Mouse (Mus musculus) heart, embryonic 11.5 days (tissue): ENCODE data around the gene Plk5. TPM values are rescaled to one million over a fixed set of nuclear protein-coding genes. Genes with fewer than 3 reads are reported as not detected.
A peak's percentile ranks its signal among the peaks of the same experiment; 100 is the strongest.

Source experiments
- ATAC-seq: fragments of 200-750 bp; cut with Nextera tagmentation; replicated peaks from 2 replicates; pipeline ENCODE4 v1.8.0; 2017; ENCODE audit warnings: moderate library complexity; ENCODE audit not compliant: insufficient number of reproducible peaks, low FRiP score, low TSS enrichment
- H3K27ac ChIP-seq: fragments of 300-500 bp; sonication (generic); 2 replicates; pipeline ENCODE4 v1.5.1; 2014; ENCODE audit warnings: mild to moderate bottlenecking, low read depth, low read length
- H3K27me3 ChIP-seq: fragments of 300-500 bp; sonication (generic); 2 replicates; pipeline ENCODE4 v1.6.1; 2014; ENCODE audit warnings: mild to moderate bottlenecking, low read length, mixed read lengths; ENCODE audit not compliant: control insufficient read depth, insufficient read depth
- H3K36me3 ChIP-seq: fragments of 300-500 bp; sonication (generic); 2 replicates; pipeline ENCODE4 v1.6.1; 2014; ENCODE audit warnings: mild to moderate bottlenecking, low read length, moderate library complexity, mixed read lengths; ENCODE audit not compliant: control insufficient read depth, insufficient read depth
- H3K4me1 ChIP-seq: fragments of 300-500 bp; sonication (generic); 2 replicates; pipeline ENCODE4 v1.6.1; 2014; ENCODE audit warnings: low read length; ENCODE audit not compliant: control insufficient read depth, insufficient read depth
- H3K4me2 ChIP-seq: fragments of 300-500 bp; sonication (generic); 2 replicates; pipeline ENCODE4 v1.6.1; 2014; ENCODE audit warnings: mild to moderate bottlenecking, moderate library complexity
- H3K4me3 ChIP-seq: fragments of 300-500 bp; sonication (generic); 2 replicates; pipeline ENCODE4 v1.5.1; 2014; ENCODE audit warnings: low read depth, low read length
- H3K9ac ChIP-seq: fragments of 300-500 bp; sonication (generic); 2 replicates; pipeline ENCODE4 v1.6.1; 2014; ENCODE audit warnings: mild to moderate bottlenecking, low read depth, low read length, moderate library complexity
- H3K9me3 ChIP-seq: fragments of 300-500 bp; sonication (generic); replicated peaks from 2 replicates; pipeline ENCODE4 v1.6.1; 2016; ENCODE audit warnings: low read length; ENCODE audit not compliant: control insufficient read depth
- WGBS: fragments of 180-500 bp; shearing (Covaris S2); extraction: QIAGEN DNeasy Blood & Tissue Kit; methylation state at CpG from one replicate; pipeline ENCODE4 v1.1.7; 2014; ENCODE audit not compliant: insufficient replicate concordance; 5-methylcytosine and 5-hydroxymethylcytosine counted together
- microRNA-seq: library from miRNA; unstranded; fragments of <30 nt; microRNA quantifications from one replicate; pipeline ENCODE4, GENCODE M21; 2016; ENCODE audit warnings: borderline number of aligned reads
- polyA plus RNA-seq: library from polyadenylated mRNA; unstranded; fragments of >200 nt; fragmentation: Nextera tagmentation; extraction: Ambion mirVana; gene quantifications from 2 replicates; pipeline ENCODE4 v1.2.1, GENCODE M21; 2014

Gene Plk5
- polyA plus RNA-seq, 1 experiment from 2014 or later, result not detected

GRCm38 (mm10) chr10:80403044-80403692 lies 46.9 kb downstream of the Plk5 start:
- Histone ChIP-seq H3K9ac (no peak overlapping the region), H3K27ac (no peak overlapping the region), H3K36me3 (peaks cover 24% of the 10 kb centered on the region), H3K4me3 (no peak overlapping the region; the same call in 1 of the 2 replicates), H3K4me2 (no peak overlapping the region), H3K9me3 (no peaks in the 10 kb centered on the region), H3K27me3 (no peaks in the 10 kb centered on the region), H3K4me1 (peaks cover 26% of the 10 kb centered on the region)
- WGBS, result 89% methylated on average over 4 of the region's 4 CpGs
- no peak for ATAC-seq

- Histone ChIP-seq H3K36me3 (peaks cover 27% of the 10 kb centered on the region), H3K27me3 (no peaks in the 10 kb centered on the region), H3K9me3 (no peaks in the 10 kb centered on the region), H3K4me3 (peak overlapping the region; percentile 77), H3K4me1 (peaks cover 19% of the 10 kb centered on the region), H3K27ac (no peak overlapping the region), H3K9ac (peak overlapping the region; percentile 86), H3K4me2 (peak overlapping the region; percentile 94)
- no peak for ATAC-seq
- WGBS, result 55% methylated on average over 10 of the region's 10 CpGs
Observed at GRCm38 (mm10) chr10:80405481-80406173, 49.4 kb downstream of the Plk5 start.

- peaks cover 36% of the 10 kb centered on the region for H3K36me3 ChIP-seq
- peak within 1 kb of the TSS; percentile 94 for H3K4me2 ChIP-seq
- H3K9me3 ChIP-seq, result no peaks in the 10 kb centered on the region
- under 1% methylated on average over 27 of the region's 27 CpGs for WGBS
- peak within 1 kb of the TSS; percentile 86 for H3K9ac ChIP-seq
- H3K4me3 ChIP-seq, result peak within 1 kb of the TSS; percentile 77
- ATAC-seq, result peak; percentile 69
- H3K27ac ChIP-seq, result peak within 1 kb of the TSS; percentile 73
- H3K27me3 ChIP-seq, result no peaks in the 10 kb centered on the region
- H3K4me1 ChIP-seq, result peaks cover 19% of the 10 kb centered on the region
Observed at GRCm38 (mm10) chr10:80406684-80407501, 50.6 kb downstream of the Plk5 start, which contains the start of gene Uqcr11. Uqcr11 (minus strand) TSS chr10:80406830.

- Histone ChIP-seq H3K4me2 (no peak overlapping the region; the same call in 1 of the 2 replicates), H3K9ac (no peak overlapping the region), H3K27me3 (no peaks in the 10 kb centered on the region), H3K27ac (0 out of 2 replicates have a peak overlapping the region, but pooled peaks have one; percentile 73), H3K4me3 (no peak overlapping the region), H3K36me3 (peaks cover 38% of the 10 kb centered on the region), H3K4me1 (peaks cover 19% of the 10 kb centered on the region), H3K9me3 (no peaks in the 10 kb centered on the region)
- ATAC-seq, result no peak
- WGBS, result 57% methylated on average over 4 of the region's 4 CpGs
Observed at GRCm38 (mm10) chr10:80407924-80408323, 51.7 kb downstream of the Plk5 start.

GRCm38 (mm10) chr10:80412656-80413541 lies 56.6 kb downstream of the Plk5 start:
- WGBS, result 90% methylated on average over 43 of the region's 44 CpGs
- H3K4me2 ChIP-seq, result no peak overlapping the region
- no peaks in the 10 kb centered on the region for H3K4me1 ChIP-seq
- no peak overlapping the region for H3K4me3 ChIP-seq
- no peak overlapping the region for H3K27ac ChIP-seq
- no peaks in the 10 kb centered on the region for H3K27me3 ChIP-seq
- no peaks in the 10 kb centered on the region for H3K9me3 ChIP-seq
- no peak overlapping the region for H3K9ac ChIP-seq
- peaks cover 72% of the 10 kb centered on the region for H3K36me3 ChIP-seq
- ATAC-seq, result no peak

Small RNAs within 50 kb of the gene (microRNA-seq; reads per million reads assigned to microRNA genes)
- 0.20 reads per million for gene Gm22721

Other genes with a start within 250 kb of the Plk5 start
- 16.5 and 20.0 TPM in 2 replicates for gene Stk11, start 240.7 kb upstream of the Plk5 start, polyA plus RNA-seq
- 772 and 785 TPM in 2 replicates for gene Atp5d, start 217.8 kb upstream of the Plk5 start, polyA plus RNA-seq
- gene Cbarp, start 215.6 kb upstream of the Plk5 start, polyA plus RNA-seq, result 2.5 and 2.7 TPM in 2 replicates
- gene Midn, start 208.2 kb upstream of the Plk5 start, polyA plus RNA-seq, result 29.5 and 31.9 TPM in 2 replicates
- 49.1 and 52.7 TPM in 2 replicates for gene Cirbp, start 190.5 kb upstream of the Plk5 start, polyA plus RNA-seq
- 9.6 and 12.4 TPM in 2 replicates for gene 1600002K03Rik, start 183.5 kb upstream of the Plk5 start, polyA plus RNA-seq
- 13.9 and 14.8 TPM in 2 replicates for gene Efna2, start 177.0 kb upstream of the Plk5 start, polyA plus RNA-seq
- 34.6 and 38.2 TPM in 2 replicates for gene Mum1, start 130.0 kb upstream of the Plk5 start, polyA plus RNA-seq
- gene Ndufs7, start 107.3 kb upstream of the Plk5 start, polyA plus RNA-seq, result 499 and 501 TPM in 2 replicates
- gene Gamt, start 95.4 kb upstream of the Plk5 start, polyA plus RNA-seq, result 57.2 and 59.0 TPM in 2 replicates
- 28.4 and 29.9 TPM in 2 replicates for gene Dazap1, start 95.0 kb upstream of the Plk5 start, polyA plus RNA-seq
- gene Rps15, start 64.0 kb upstream of the Plk5 start, polyA plus RNA-seq, result 702 and 828 TPM in 2 replicates
- 0.55 and 0.69 TPM in 2 replicates for gene Apc2, start 60.5 kb upstream of the Plk5 start, polyA plus RNA-seq
- 29.7 and 31.0 TPM in 2 replicates for gene 2310011J03Rik, start 35.9 kb upstream of the Plk5 start, polyA plus RNA-seq
- 0.77 and 1.6 TPM in 2 replicates for gene Pcsk4, start 27.0 kb upstream of the Plk5 start, polyA plus RNA-seq
- 4.9 and 7.3 TPM in 2 replicates for gene Reep6, start 26.5 kb upstream of the Plk5 start, polyA plus RNA-seq
- 2.4 and 3.7 TPM in 2 replicates for gene Adamtsl5, start 8.0 kb upstream of the Plk5 start, polyA plus RNA-seq
- 4.0 and 6.4 TPM in 2 replicates for gene Mex3d, start 31.2 kb downstream of the Plk5 start, polyA plus RNA-seq
- gene Mbd3, start 43.1 kb downstream of the Plk5 start, polyA plus RNA-seq, result 151 and 171 TPM in 2 replicates
- 1,161 and 1,177 TPM in 2 replicates for gene Uqcr11, start 50.4 kb downstream of the Plk5 start, polyA plus RNA-seq
- 66.1 and 69.8 TPM in 2 replicates for gene Tcf3, start 77.2 kb downstream of the Plk5 start, polyA plus RNA-seq
- gene Onecut3, start 138.4 kb downstream of the Plk5 start, polyA plus RNA-seq, result 0.04 TPM in 1 of 2 replicates, not detected in the other
- gene Atp8b3, start 182.7 kb downstream of the Plk5 start, polyA plus RNA-seq, result 0.09 TPM in 1 of 2 replicates, not detected in the other
- 18.0 and 18.1 TPM in 2 replicates for gene Rexo1, start 205.1 kb downstream of the Plk5 start, polyA plus RNA-seq
- gene Klf16, start 220.9 kb downstream of the Plk5 start, polyA plus RNA-seq, result 4.9 and 5.5 TPM in 2 replicates
- 94.3 and 100 TPM in 2 replicates for gene Abhd17a, start 233.9 kb downstream of the Plk5 start, polyA plus RNA-seq
- 76.9 and 78.1 TPM in 2 replicates for gene Scamp4, start 246.4 kb downstream of the Plk5 start, polyA plus RNA-seq
- 6.2 and 6.6 TPM in 2 replicates for gene Adat3, start 246.4 kb downstream of the Plk5 start, polyA plus RNA-seq
- gene Gm49322, start 249.6 kb downstream of the Plk5 start, polyA plus RNA-seq, result 0.83 and 0.84 TPM in 2 replicates